In the genomic region with DNA sequence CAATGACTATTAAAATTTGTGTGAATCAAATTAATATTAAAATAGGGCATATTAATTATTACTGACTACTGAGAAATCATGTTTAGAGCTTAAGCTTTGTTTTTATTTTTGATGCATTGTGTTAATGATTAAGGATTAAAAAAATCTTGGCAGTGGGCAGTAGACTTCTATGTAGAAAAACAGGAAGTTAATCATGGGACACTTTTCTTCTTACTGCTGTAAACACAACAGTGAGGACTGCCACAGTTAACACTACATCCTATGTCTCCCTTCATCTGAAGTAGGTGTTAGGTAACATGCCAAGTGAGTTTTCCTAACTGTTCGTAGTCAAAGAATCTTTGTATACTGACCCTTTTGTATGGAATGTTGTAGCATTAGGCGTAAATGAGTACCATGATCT, we compare ENCODE assay signal across 19 mouse cellular contexts.
"Had no signal": no experiment of that assay in that cellular context is flagged by ENCODE, and none has a peak within 500 bp of the region (broad histone marks: within the 10 kb centered on the region; RNA-seq: fewer than 3 reads in every experiment).

No protein-coding gene starts in this region.

- H3K4me3 ChIP-seq: kidney, embryonic 15.5 days; limb, embryonic 10.5 days; liver, embryonic 15.5 days; midbrain, embryonic 10.5 days; midbrain, embryonic 15.5 days; neural tube, embryonic 13.5 days; stomach, embryonic 15.5 days had no signal

- H3K36me3 ChIP-seq: kidney, embryonic 15.5 days; limb, embryonic 10.5 days; liver, embryonic 15.5 days; midbrain, embryonic 10.5 days; midbrain, embryonic 15.5 days; neural tube, embryonic 13.5 days; stomach, embryonic 15.5 days had no signal

- DNase-seq: kidney, adult 2 months; kidney, postnatal 14 days; layer of hippocampus, adult 9-11 months; layer of hippocampus, postnatal 36 days; lung, embryonic 14.5 days; lung, postnatal 14 days; retina, postnatal 1 day; right cerebral cortex, postnatal 4 days; spleen, adult 18-20 months; thymus, adult 2 months; thymus, postnatal 25 days had no signal

- H3K27me3 ChIP-seq: kidney, embryonic 15.5 days; liver, embryonic 15.5 days; midbrain, embryonic 15.5 days; neural tube, embryonic 13.5 days; stomach, embryonic 15.5 days had no signal

- H3K27ac ChIP-seq: kidney, embryonic 15.5 days; limb, embryonic 10.5 days; liver, embryonic 15.5 days; midbrain, embryonic 10.5 days; midbrain, embryonic 15.5 days; neural tube, embryonic 13.5 days; stomach, embryonic 15.5 days had no signal

- H3K9ac ChIP-seq: kidney, embryonic 15.5 days; liver, embryonic 15.5 days; lung, embryonic 14.5 days; midbrain, embryonic 15.5 days; neural tube, embryonic 13.5 days; stomach, embryonic 15.5 days had no signal

- ATAC-seq: intestine, embryonic 16.5 days; midbrain, embryonic 15.5 days had no signal
